Mouse (Mus musculus): ENCODE results near the gene Agxt.

DNA sequence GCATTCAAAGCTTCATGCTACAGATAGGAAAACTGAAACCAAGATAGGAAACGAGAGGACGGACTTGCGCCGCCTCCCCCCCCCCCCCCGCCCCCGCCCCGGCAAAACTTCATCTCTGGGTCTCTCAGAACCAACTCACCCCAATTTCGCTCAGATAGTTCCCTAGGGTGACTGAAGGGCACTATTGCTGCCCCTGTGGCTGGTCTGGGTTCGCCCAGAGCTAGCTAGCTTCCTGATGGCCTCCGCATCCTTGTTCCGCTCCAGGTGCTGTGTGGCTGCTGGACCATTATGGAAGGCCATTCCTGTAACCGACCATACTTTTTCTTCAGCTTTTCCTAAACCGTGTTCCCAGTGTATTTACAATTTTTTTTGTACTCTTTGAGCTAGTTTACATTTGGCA, 19.6 kb upstream of the Agxt start:
- TF ChIP-seq CTCF (IDR thresholded peaks at IDR 0.05; ENCODE audit: low read depth) = no peak
- TF ChIP-seq EP300 (IDR thresholded peaks at IDR 0.05; ENCODE audit: low read depth) = no peak

Data from liver, postnatal 0 days (tissue).